13 mouse cellular contexts compared by ENCODE assay signal in the genomic region with DNA sequence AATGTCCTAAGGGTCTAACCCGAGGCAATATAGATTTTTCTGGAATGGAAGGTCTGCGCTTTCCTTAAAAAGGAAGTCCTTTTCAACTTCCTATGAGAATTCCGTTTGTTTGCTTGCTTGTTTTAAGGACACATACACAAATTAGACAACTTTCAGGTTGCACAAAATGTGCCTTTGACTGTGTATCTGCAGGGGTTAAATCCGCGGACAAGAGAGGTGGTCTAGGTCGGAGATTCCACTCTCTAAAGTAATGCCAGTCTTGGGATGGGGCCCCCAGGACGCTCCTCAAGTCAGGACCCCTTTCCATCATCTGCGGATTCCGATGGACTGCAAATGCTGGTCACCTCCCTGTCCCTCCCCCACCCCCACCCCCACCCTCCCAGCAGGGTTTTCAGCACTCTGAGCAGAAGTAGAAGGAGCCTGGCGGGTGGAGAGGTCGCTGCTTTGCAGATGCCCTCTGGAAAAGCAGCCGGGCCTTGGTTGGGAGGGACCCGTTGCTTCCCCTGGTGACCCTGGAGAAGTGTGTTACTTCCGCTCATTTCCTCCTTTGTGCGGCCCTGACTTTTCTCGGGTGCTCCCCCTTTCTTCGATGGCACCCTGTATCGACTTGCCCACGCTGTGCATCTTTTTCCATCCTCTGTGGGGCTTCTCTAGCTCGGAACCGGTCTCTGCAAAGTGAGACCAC. TPM values are rescaled to one million over a fixed set of nuclear protein-coding genes. Genes with fewer than 3 reads are reported as not detected.
A peak's percentile ranks its signal among the peaks of the same experiment; 100 is the strongest.
DNase-seq lines count a peak whose midpoint lies in the region; ATAC-seq and TF ChIP-seq lines count a peak whose summit lies in the region.
"Had no signal": no experiment of that assay in that cellular context is flagged by ENCODE, and none has a peak within 500 bp of the region (broad histone marks: within the 10 kb centered on the region; RNA-seq: fewer than 3 reads in every experiment).

No protein-coding gene starts in this region.

- H3K27ac ChIP-seq in kidney, embryonic 16.5 days (ENCODE audit: low read length) = no peak overlapping the region
- H3K27ac ChIP-seq in forebrain, embryonic 12.5 days = peak overlapping the region; percentile 19; the same call in 1 of the 2 replicates
- no peak overlapping the region for H3K27ac ChIP-seq in limb, embryonic 14.5 days (replicated peaks; ENCODE audit: low read depth, low read length)
- H3K27ac ChIP-seq in stomach, embryonic 16.5 days (ENCODE audit: low read length) = no peak overlapping the region
- no peak overlapping the region for H3K27ac ChIP-seq in gastrocnemius, adult 2 months

- no peak for TF ChIP-seq POLR2A in limb, embryonic 14.5 days (IDR thresholded peaks at IDR 0.05; ENCODE audit: borderline replicate concordance, extremely low read depth, insufficient read depth, insufficient read length)

- no peak for TF ChIP-seq CTCF in gastrocnemius, adult 2 months (IDR thresholded peaks at IDR 0.05)

- H3K36me3 ChIP-seq in kidney, embryonic 16.5 days (ENCODE audit: insufficient read depth, low read length) = no peaks in the 10 kb centered on the region
- no peaks in the 10 kb centered on the region for H3K36me3 ChIP-seq in forebrain, embryonic 12.5 days (replicated peaks)
- no peaks in the 10 kb centered on the region for H3K36me3 ChIP-seq in limb, embryonic 14.5 days (ENCODE audit: control insufficient read depth, insufficient read depth, low read length)
- no peaks in the 10 kb centered on the region for H3K36me3 ChIP-seq in stomach, embryonic 16.5 days (ENCODE audit: control insufficient read depth, insufficient read depth, low read length)

- ATAC-seq in kidney, embryonic 16.5 days (ENCODE audit: low FRiP score, low TSS enrichment) = no peak
- ATAC-seq in forebrain, embryonic 12.5 days (ENCODE audit: low FRiP score) = no peak
- no peak for ATAC-seq in limb, embryonic 14.5 days (ENCODE audit: low FRiP score, low read depth)
- ATAC-seq in stomach, embryonic 16.5 days (ENCODE audit: insufficient read depth, low FRiP score) = no peak

- no peaks in the 10 kb centered on the region; the same call in 1 of the 2 replicates for H3K4me1 ChIP-seq in kidney, embryonic 16.5 days (ENCODE audit: insufficient read depth, low read length)
- peaks cover 57% of the 10 kb centered on the region for H3K4me1 ChIP-seq in forebrain, embryonic 12.5 days
- H3K4me1 ChIP-seq in limb, embryonic 14.5 days (ENCODE audit: control insufficient read depth, insufficient read depth, low read length) = peaks cover 3% of the 10 kb centered on the region; the same call in 1 of the 2 replicates
- no peaks in the 10 kb centered on the region; the same call in 1 of the 2 replicates for H3K4me1 ChIP-seq in stomach, embryonic 16.5 days (ENCODE audit: control insufficient read depth, insufficient read depth, low read length)

- H3K9ac ChIP-seq in kidney, embryonic 16.5 days (replicated peaks; ENCODE audit: low read length) = no peak overlapping the region
- no peak overlapping the region for H3K9ac ChIP-seq in forebrain, embryonic 12.5 days
- H3K9ac ChIP-seq in limb, embryonic 14.5 days (ENCODE audit: low read depth, low read length, severe bottlenecking) = no peak overlapping the region
- H3K9ac ChIP-seq in stomach, embryonic 16.5 days (ENCODE audit: low read length) = no peak overlapping the region

- H3K27me3 ChIP-seq in kidney, embryonic 16.5 days (ENCODE audit: insufficient read depth, low read length) = peaks cover 86% of the 10 kb centered on the region
- peaks cover 68% of the 10 kb centered on the region for H3K27me3 ChIP-seq in forebrain, embryonic 12.5 days
- peaks cover 87% of the 10 kb centered on the region for H3K27me3 ChIP-seq in limb, embryonic 14.5 days (ENCODE audit: control insufficient read depth, insufficient read depth, low read length)
- peaks cover 62% of the 10 kb centered on the region for H3K27me3 ChIP-seq in stomach, embryonic 16.5 days (ENCODE audit: control insufficient read depth, insufficient read depth, low read length)

- intact Hi-C loops in gastrocnemius, adult 2 months (cut with DNase I) = no loop called here

- H3K4me3 ChIP-seq in kidney, embryonic 16.5 days (ENCODE audit: low read length) = 0 out of 2 replicates have a peak overlapping the region, but pooled peaks have one; percentile 16
- peak overlapping the region; percentile 21; the same call in 1 of the 2 replicates for H3K4me3 ChIP-seq in forebrain, embryonic 12.5 days (replicated peaks)
- H3K4me3 ChIP-seq in limb, embryonic 14.5 days (replicated peaks; ENCODE audit: low read length) = 0 out of 2 replicates have a peak overlapping the region, but pooled peaks have one; percentile 10
- H3K4me3 ChIP-seq in stomach, embryonic 16.5 days (replicated peaks; ENCODE audit: low read length) = no peak overlapping the region; the same call in 1 of the 2 replicates
- no peak overlapping the region for H3K4me3 ChIP-seq in gastrocnemius, adult 2 months

- under 1% methylated on average over 21 of the region's 21 CpGs for WGBS in kidney, embryonic 16.5 days
- whole genome bisulfite sequencing in forebrain, embryonic 12.5 days = 1% methylated on average over 21 of the region's 21 CpGs
- 3% methylated on average over 21 of the region's 21 CpGs for WGBS in limb, embryonic 14.5 days
- WGBS in stomach, embryonic 16.5 days = 8% methylated on average over 21 of the region's 21 CpGs

- H3K9me3 ChIP-seq in kidney, embryonic 16.5 days (ENCODE audit: low read length) = no peaks in the 10 kb centered on the region
- H3K9me3 ChIP-seq in forebrain, embryonic 12.5 days = no peaks in the 10 kb centered on the region
- no peaks in the 10 kb centered on the region for H3K9me3 ChIP-seq in limb, embryonic 14.5 days (ENCODE audit: control insufficient read depth, low read length)
- H3K9me3 ChIP-seq in stomach, embryonic 16.5 days (replicated peaks; ENCODE audit: control insufficient read depth, low read length) = no peaks in the 10 kb centered on the region

- no peak for DNase-seq in kidney, postnatal 4 days
- no peak for DNase-seq in limb, embryonic 14.5 days (ENCODE audit: low spot score)
- no peak for DNase-seq in adrenal gland, postnatal 36 days
- no peak for DNase-seq in lung, adult 18-20 months
- DNase-seq in gastrocnemius, adult 2 months = no peak
- DNase-seq: cerebellum, adult 18-20 months; kidney, adult 11 months; lung, postnatal 10 days had no signal

- no peak overlapping the region for H3K4me2 ChIP-seq in kidney, embryonic 16.5 days (replicated peaks; ENCODE audit: low read depth, low read length)
- H3K4me2 ChIP-seq in forebrain, embryonic 12.5 days = peak overlapping the region; percentile 50
- H3K4me2 ChIP-seq in limb, embryonic 14.5 days (replicated peaks; ENCODE audit: low read depth, low read length, severe bottlenecking) = no peak overlapping the region
- peak overlapping the region; percentile 37; the same call in 1 of the 2 replicates for H3K4me2 ChIP-seq in stomach, embryonic 16.5 days (ENCODE audit: low read depth, low read length)

RNA-seq across cellular contexts. Expression of gene Sox21, which starts 10.2 kb away (rescaled TPM):
- not detected in 2 replicates for polyA plus RNA-seq in kidney, embryonic 16.5 days (2015; fragmentation: Nextera tagmentation; extraction: Ambion mirVana)
- polyA plus RNA-seq in forebrain, embryonic 12.5 days (2016; fragmentation: Nextera tagmentation; extraction: Ambion mirVana) = 21.2 and 24.9 TPM in 2 replicates
- 0.85 and 0.98 TPM in 2 replicates for polyA plus RNA-seq in limb, embryonic 14.5 days (2012; rRNA removed)
- 0.65 and 0.84 TPM in 2 replicates for polyA plus RNA-seq in limb, embryonic 14.5 days (2014; fragmentation: Nextera tagmentation; extraction: Ambion mirVana)
- 3.2 and 3.7 TPM in 2 replicates for polyA plus RNA-seq in stomach, embryonic 16.5 days (2015; fragmentation: Nextera tagmentation; extraction: Ambion mirVana)
- under 1 TPM in 1 of 2 experiments, not detected in 1; 0.10 TPM for total RNA-seq in adrenal gland, postnatal 36 days (2021)
- not detected for total RNA-seq in gastrocnemius, adult 2 months (2021)
- total RNA-seq: adrenal gland, adult 18-20 months had no signal

RNA-seq across cellular contexts. Expression of gene Gm9376, which starts 40.1 kb away (rescaled TPM):
- polyA plus RNA-seq in kidney, embryonic 16.5 days (2015; fragmentation: Nextera tagmentation; extraction: Ambion mirVana) = not detected in 2 replicates
- polyA plus RNA-seq in forebrain, embryonic 12.5 days (2016; fragmentation: Nextera tagmentation; extraction: Ambion mirVana) = not detected in 2 replicates
- not detected in 2 replicates for polyA plus RNA-seq in limb, embryonic 14.5 days (2012; rRNA removed)
- not detected in 2 replicates for polyA plus RNA-seq in limb, embryonic 14.5 days (2014; fragmentation: Nextera tagmentation; extraction: Ambion mirVana)
- not detected in 2 replicates for polyA plus RNA-seq in stomach, embryonic 16.5 days (2015; fragmentation: Nextera tagmentation; extraction: Ambion mirVana)
- not detected for total RNA-seq in adrenal gland, postnatal 36 days (2021)
- total RNA-seq in gastrocnemius, adult 2 months (2021) = not detected
- total RNA-seq: adrenal gland, adult 18-20 months; left cerebral cortex, adult 8-10 months had no signal

Comparison
In these comparisons a context has a peak if more than half of its experiments do, and no peak if none do; other contexts are left out.
1. H3K4me2 ChIP-seq: peak in forebrain, embryonic 12.5 days (single experiment) and stomach, embryonic 16.5 days (single experiment); none in kidney, embryonic 16.5 days (single experiment) and limb, embryonic 14.5 days (single experiment).
2. H3K4me3 ChIP-seq: peak in kidney, embryonic 16.5 days (single experiment), forebrain, embryonic 12.5 days (single experiment) and limb, embryonic 14.5 days (single experiment); none in stomach, embryonic 16.5 days (single experiment) and gastrocnemius, adult 2 months (single experiment).